Mouse (Mus musculus) brain, embryonic 14.5 days (tissue): ENCODE data around the gene Gm13304. TPM values are rescaled to one million over a fixed set of nuclear protein-coding genes. Genes with fewer than 3 reads are reported as not detected.
"Not testable (repeated sequence)": the region's sequence is repeated elsewhere in the genome, so short reads cannot be mapped to it uniquely, and the experiment has no call there.

ENCODE experiments used
- DNase-seq: peaks from one replicate; pipeline ENCODE4 v3.0.0-alpha.2; 2011; ENCODE audit warnings: low read depth
- polyA plus RNA-seq: library from polyadenylated mRNA; depleted of rRNA; stranded (reverse); fragments of >200 nt; gene quantifications from 2 replicates; pipeline ENCODE4 v1.2.3, GENCODE M21; 2012; rRNA removed

Gm13304 gene
- polyA plus RNA-seq, result not detected in 2 replicates

GRCm38 (mm10) chr4:42114517-42114916, at the start of gene Gm13304:
Gene Gm13304, plus strand, starts transcription at chr4:42114817.
- not testable (repeated sequence) for DNase-seq

- DNase-seq, result not testable (repeated sequence)
These were observed 23.7 kb upstream of the Gm13304 start, which contains the start of gene Gm3893 for GRCm38 (mm10) chr4:42090907-42091306. Gene Gm3893, plus strand, starts transcription at chr4:42091207.

GRCm38 (mm10) chr4:42153136-42153535, 38.5 kb downstream of the Gm13304 start, which contains the start of gene Gm13306:
Gene Gm13306, plus strand, starts transcription at chr4:42153436.
- DNase-seq, result not testable (repeated sequence)

Other genes starting within 250 kb of the Gm13304 start
- not detected in 2 replicates for gene Gm21541, start 211.2 kb upstream of the Gm13304 start, polyA plus RNA-seq
- 8.5 and 12.9 TPM in 2 replicates for gene Gm20878, start 173.2 kb upstream of the Gm13304 start, polyA plus RNA-seq
- 0.67 and 1.3 TPM in 2 replicates for gene Fam205a4, start 148.8 kb upstream of the Gm13304 start, polyA plus RNA-seq
- gene Gm21093, start 80.1 kb upstream of the Gm13304 start, polyA plus RNA-seq, result 1.5 TPM in 2 replicates
- not detected in 2 replicates for gene Gm3893, start 23.6 kb upstream of the Gm13304 start, polyA plus RNA-seq
- gene Gm13306, start 38.6 kb downstream of the Gm13304 start, polyA plus RNA-seq, result 1.2 and 2.1 TPM in 2 replicates
- 0.14 and 0.18 TPM in 2 replicates for gene Gm13305, start 53.8 kb downstream of the Gm13304 start, polyA plus RNA-seq
- gene Gm10600, start 125.8 kb downstream of the Gm13304 start, polyA plus RNA-seq, result not detected in 2 replicates
- gene Ccl21b, start 140.9 kb downstream of the Gm13304 start, polyA plus RNA-seq, result not detected in 2 replicates
- gene Gm21953, start 179.4 kb downstream of the Gm13304 start, polyA plus RNA-seq, result not detected in 2 replicates
- 1.1 TPM in 1 of 2 replicates, not detected in the other for gene Fam205a3, start 203.5 kb downstream of the Gm13304 start, polyA plus RNA-seq